Mouse (Mus musculus) olfactory bulb, adult 2 months (tissue): Measurements from ENCODE around the gene Magix. TPM values are rescaled to one million over a fixed set of nuclear protein-coding genes. Genes with fewer than 3 reads are reported as not detected.
A peak's percentile ranks its signal among the peaks of the same experiment; 100 is the strongest.

ENCODE experiments used
- H3K27ac ChIP-seq: fragments of 200-500 bp; 2 replicates; pipeline ENCODE4 v1.5.1; 2012; ENCODE audit warnings: low read depth, low read length; ENCODE audit not compliant: insufficient read depth
- H3K4me1 ChIP-seq: fragments of 200-500 bp; 2 replicates; pipeline ENCODE4 v1.6.1; 2012; ENCODE audit warnings: low read length; ENCODE audit not compliant: control insufficient read depth, insufficient read depth
- H3K4me3 ChIP-seq: fragments of 200-500 bp; 2 replicates; pipeline ENCODE4 v1.5.1; 2012; ENCODE audit warnings: mild to moderate bottlenecking, low read depth, low read length, moderate library complexity; ENCODE audit not compliant: insufficient read depth
- CTCF ChIP-seq: fragments of 200-500 bp; IDR thresholded peaks from 2 replicates; pipeline ENCODE4 v1.5.1; 2012; ENCODE audit warnings: low read depth, mild to moderate bottlenecking, low read length, moderate library complexity; ENCODE audit not compliant: insufficient read depth
- POLR2A ChIP-seq: fragments of 200-500 bp; IDR thresholded peaks from 2 replicates; pipeline ENCODE4 v1.6.1; 2012; ENCODE audit warnings: mild to moderate bottlenecking, low read depth, low read length, moderate library complexity; ENCODE audit not compliant: insufficient read depth
- WGBS: fragments of 180-500 bp; shearing (Covaris S2); methylation state at CpG from one replicate; pipeline ENCODE4 v1.1.7; 2018; 5-methylcytosine and 5-hydroxymethylcytosine counted together
- polyA plus RNA-seq: library from polyadenylated mRNA; stranded (reverse); fragments of >200 nt; gene quantifications from 2 replicates; pipeline ENCODE4 v1.2.4, GENCODE M21; 2012; ENCODE audit warnings: low replicate concordance; ENCODE audit not compliant: missing spikeins, insufficient read depth, insufficient read length

Gene Magix
- polyA plus RNA-seq, 1 experiment: not detected

DNA sequence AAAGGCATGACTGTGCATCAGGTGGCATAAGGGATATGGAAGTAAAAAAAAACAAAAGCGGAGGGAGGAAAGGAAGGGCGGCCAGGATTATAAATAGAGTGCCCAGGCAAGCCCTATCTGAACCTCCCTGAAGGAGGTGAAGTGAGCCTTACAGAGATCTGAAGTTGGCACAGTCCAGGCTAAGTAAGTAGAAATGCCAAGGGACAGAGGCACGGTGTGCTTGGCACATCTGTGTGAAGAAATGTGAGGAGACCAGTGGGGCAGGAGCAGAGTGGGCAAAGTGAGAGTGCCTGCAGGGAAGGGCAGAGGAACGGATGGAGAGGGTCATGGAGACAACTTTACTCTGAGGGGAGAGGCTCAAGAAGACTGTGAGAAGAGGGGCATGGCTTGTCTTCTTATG lies 20.0 kb downstream of the Magix start:
- Histone ChIP-seq H3K4me1 (peaks cover 15% of the 10 kb centered on the region), H3K4me3 (no peak overlapping the region), H3K27ac (no peak overlapping the region)
- WGBS: 81% methylated on average over 4 of the region's 4 CpGs
- TF ChIP-seq CTCF (no peak), POLR2A (no peak)

GRCm38 (mm10) chrX:7658785-7659589 lies 22.1 kb downstream of the Magix start:
- WGBS: 73% methylated on average over 11 of the region's 11 CpGs

DNA sequence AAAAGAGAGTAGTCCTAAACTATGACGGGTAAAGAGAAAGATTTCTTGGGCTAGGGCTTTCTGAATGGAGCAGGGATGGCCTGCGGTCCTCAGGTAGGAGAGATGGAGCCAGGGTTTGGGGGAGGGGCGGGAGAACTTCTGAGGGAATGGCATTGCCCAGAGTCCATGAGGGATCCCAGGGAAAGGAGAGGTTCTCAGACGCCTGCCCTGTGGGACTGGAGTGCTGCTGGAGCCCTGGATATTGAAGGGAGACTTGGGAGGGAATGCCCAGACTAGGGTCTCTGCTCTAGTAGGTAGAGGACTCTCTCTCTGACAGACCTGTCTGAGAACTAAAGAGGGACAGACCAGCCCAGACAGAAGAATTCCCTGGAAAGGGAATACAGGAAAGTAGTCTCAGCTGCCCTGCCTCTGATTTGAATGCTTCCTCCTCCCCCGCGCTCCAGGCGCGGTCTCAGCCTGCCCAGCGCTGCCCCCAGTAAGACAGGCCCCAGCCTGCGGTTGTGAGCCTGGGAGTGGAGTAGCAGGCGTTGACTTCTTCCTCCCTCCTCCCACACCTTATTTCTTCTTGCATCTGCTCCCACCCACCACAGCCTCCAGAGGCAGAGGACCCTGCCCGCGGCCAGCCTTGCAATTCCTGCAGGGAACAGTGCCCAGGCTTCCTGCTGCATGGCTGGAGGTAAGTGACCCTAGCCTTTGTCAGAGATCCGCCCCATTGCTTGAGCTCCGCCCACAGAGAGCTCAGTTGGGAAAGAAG lies 22.8 kb downstream of the Magix start:
- Histone ChIP-seq H3K27ac (no peak overlapping the region), H3K4me3 (no peak overlapping the region), H3K4me1 (peaks cover 15% of the 10 kb centered on the region)
- 39% methylated on average over 15 of the region's 15 CpGs for WGBS
- TF ChIP-seq POLR2A (no peak), CTCF (no peak)

More at GRCm38 (mm10) chrX:7658785-7659589, 22.1 kb downstream of the Magix start:
- no peak for TF ChIP-seq CTCF
- no peak for TF ChIP-seq POLR2A
- Histone ChIP-seq H3K4me3 (no peak overlapping the region), H3K4me1 (peaks cover 15% of the 10 kb centered on the region), H3K27ac (no peak overlapping the region)

DNA sequence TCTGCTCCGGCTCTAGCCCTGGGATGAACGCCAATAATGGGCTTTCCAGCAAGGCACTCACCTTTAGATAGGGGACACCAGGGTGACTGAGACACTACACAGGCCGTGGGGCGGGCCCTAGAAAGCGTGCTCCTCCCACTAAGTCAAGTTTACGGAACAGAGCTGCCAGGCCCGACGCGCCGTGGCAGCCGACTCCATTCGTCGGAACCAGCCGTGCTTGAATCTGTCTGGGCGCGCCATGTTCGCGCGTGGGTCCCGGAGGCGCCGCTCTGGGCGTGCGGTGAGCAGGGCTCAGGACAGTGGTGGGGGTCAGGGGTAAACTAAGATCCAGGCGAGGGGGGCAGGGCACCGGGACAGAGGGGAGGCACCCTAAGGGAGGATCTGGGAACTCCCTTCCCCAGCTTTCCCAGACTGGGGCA lies 23.8 kb downstream of the Magix start, which contains the start of gene Prickle3:
Gene Prickle3, plus strand, starts transcription at position 40 of the 419 bp plus-strand sequence.
- TF ChIP-seq CTCF: no peak
- TF ChIP-seq POLR2A: no peak
- Histone ChIP-seq H3K4me3 (peak within 1 kb of the TSS; percentile 42), H3K4me1 (peaks cover 15% of the 10 kb centered on the region), H3K27ac (no peak within 1 kb of the TSS)
- WGBS: 12% methylated on average over 26 of the region's 26 CpGs

- Histone ChIP-seq H3K27ac (peak overlapping the region; percentile 73), H3K4me3 (peak overlapping the region; percentile 45), H3K4me1 (peaks cover 15% of the 10 kb centered on the region)
- WGBS: 19% methylated on average over 25 of the region's 25 CpGs
- TF ChIP-seq CTCF (no peak), POLR2A (0 out of 2 replicates have a peak, but pooled peaks have one; percentile 23)
Observed at GRCm38 (mm10) chrX:7648671-7649304, 32.3 kb downstream of the Magix start.

GRCm38 (mm10) chrX:7645349-7645748 lies 35.7 kb downstream of the Magix start:
- 13% methylated on average over 5 of the region's 5 CpGs for WGBS
- TF ChIP-seq POLR2A (no peak), CTCF (no peak)
- H3K4me3 ChIP-seq: no peak overlapping the region

DNA sequence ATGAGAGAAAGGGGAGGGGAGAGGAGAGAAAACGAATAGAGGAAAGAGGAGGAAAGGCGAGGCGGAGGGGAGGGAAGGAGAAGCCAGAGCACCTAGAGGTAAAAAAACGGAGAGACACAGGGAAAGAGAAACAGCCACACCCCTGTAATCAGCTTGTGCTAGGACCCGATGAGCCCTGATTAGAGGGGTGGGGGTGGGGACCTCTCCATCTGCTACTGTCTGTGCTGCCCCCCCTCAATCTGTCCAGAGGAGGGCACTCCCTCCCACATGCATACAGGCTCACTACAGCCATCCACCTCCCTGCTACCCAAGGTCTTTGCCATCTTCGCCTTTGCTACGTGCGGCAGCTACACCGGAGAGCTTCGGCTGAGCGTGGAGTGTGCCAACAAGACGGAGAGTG lies 40.3 kb downstream of the Magix start:
- 37% methylated on average over 12 of the region's 12 CpGs for WGBS
- TF ChIP-seq POLR2A (no peak), CTCF (no peak)
- Histone ChIP-seq H3K4me3 (peak overlapping the region; percentile 29), H3K27ac (no peak overlapping the region), H3K4me1 (peaks cover 23% of the 10 kb centered on the region)

More at GRCm38 (mm10) chrX:7645349-7645748, 35.7 kb downstream of the Magix start:
- Histone ChIP-seq H3K4me1 (peaks cover 23% of the 10 kb centered on the region), H3K27ac (no peak overlapping the region)

GRCm38 (mm10) chrX:7639536-7640325 lies 41.3 kb downstream of the Magix start:
- WGBS: 23% methylated on average over 13 of the region's 13 CpGs
- TF ChIP-seq CTCF: no peak
- TF ChIP-seq POLR2A: no peak

More at GRCm38 (mm10) chrX:7639536-7640325, 41.3 kb downstream of the Magix start:
- peak overlapping the region; percentile 68 for H3K4me3 ChIP-seq
- peak overlapping the region; percentile 77 for H3K27ac ChIP-seq
- H3K4me1 ChIP-seq: peaks cover 27% of the 10 kb centered on the region
